Mouse (Mus musculus) liver, embryonic 14.5 days (tissue): Measurements from ENCODE around the gene Trio. TPM values are rescaled to one million over a fixed set of nuclear protein-coding genes. Genes with fewer than 3 reads are reported as not detected.

Source experiments
- ATAC-seq: fragments of 200-750 bp; cut with Nextera tagmentation; 2 replicates; pipeline ENCODE4 v1.8.0; 2017; ENCODE audit warnings: moderate number of reproducible peaks, mild to moderate bottlenecking, moderate library complexity; ENCODE audit not compliant: insufficient read depth
- DNase-seq, 3 experiments: peaks; one replicate each; pipeline ENCODE4 v3.0.0-alpha.2; 2012 to 2013; ENCODE audit warnings: low read depth in 3 of 3, low spot score in 3 of 3
- H3K27ac ChIP-seq: fragments of 300-500 bp; sonication (generic); 2 replicates; pipeline ENCODE4 v1.5.1; 2014; ENCODE audit warnings: moderate library complexity, mild to moderate bottlenecking, control low read depth, inconsistent platforms
- H3K27me3 ChIP-seq: fragments of 300-500 bp; sonication (generic); 2 replicates; pipeline ENCODE4 v1.6.1; 2014; ENCODE audit warnings: mild to moderate bottlenecking, low read length, moderate library complexity; ENCODE audit not compliant: control insufficient read depth, insufficient read depth
- H3K36me3 ChIP-seq: fragments of 300-500 bp; sonication (generic); replicated peaks from 2 replicates; pipeline ENCODE4 v1.6.1; 2014; ENCODE audit warnings: low read depth; ENCODE audit not compliant: control insufficient read depth, insufficient read depth
- H3K4me1 ChIP-seq, 2 experiments: fragments of 200-500 bp in 1 of 2; fragments of 300-500 bp in 1 of 2; sonication (generic) in 1 of 2; replicated peaks; 2 replicates each; pipeline ENCODE4 v1.6.1; 2012 to 2014; ENCODE audit warnings: antibody characterized with exemption in 1 of 2, inconsistent platforms in 1 of 2, low read length in 1 of 2; ENCODE audit not compliant: control insufficient read depth in 2 of 2, insufficient read depth in 2 of 2
- H3K4me2 ChIP-seq: fragments of 300-500 bp; sonication (generic); 2 replicates; pipeline ENCODE4 v1.6.1; 2014; ENCODE audit warnings: low read depth, mild to moderate bottlenecking, control low read depth, moderate library complexity
- H3K4me3 ChIP-seq, 2 experiments: fragments of 200-500 bp in 1 of 2; fragments of 300-500 bp in 1 of 2; sonication (generic) in 1 of 2; 2 replicates each; pipeline ENCODE4 v1.5.1; 2012 to 2014; ENCODE audit warnings: low read depth in 2 of 2, low read length in 2 of 2, mild to moderate bottlenecking in 2 of 2, control low read depth in 1 of 2, inconsistent platforms in 1 of 2, moderate library complexity in 1 of 2; ENCODE audit not compliant: insufficient read depth in 1 of 2
- H3K9ac ChIP-seq: fragments of 300-500 bp; sonication (generic); replicated peaks from 2 replicates; pipeline ENCODE4 v1.6.1; 2014; ENCODE audit warnings: mild to moderate bottlenecking, control low read depth, moderate library complexity
- H3K9me3 ChIP-seq: fragments of 300-500 bp; sonication (generic); 2 replicates; pipeline ENCODE4 v1.6.1; 2016; ENCODE audit warnings: low read length, mixed read lengths; ENCODE audit not compliant: control insufficient read depth
- CTCF ChIP-seq: IDR thresholded peaks from 2 replicates; pipeline ENCODE4 v1.5.1; 2016; ENCODE audit warnings: antibody characterized with exemption, low read depth, control low read depth
- EP300 ChIP-seq: IDR thresholded peaks from 2 replicates; pipeline ENCODE4 v1.6.1; 2016; ENCODE audit warnings: antibody characterized with exemption, low read depth
- WGBS: fragments of 180-500 bp; shearing (Covaris S2); extraction: QIAGEN DNeasy Blood & Tissue Kit; methylation state at CpG from one replicate; pipeline ENCODE4 v1.1.7; 2014; ENCODE audit not compliant: insufficient replicate concordance; 5-methylcytosine and 5-hydroxymethylcytosine counted together
- polyA plus RNA-seq, 2 experiments: library from polyadenylated mRNA; depleted of rRNA in 1 of 2; stranded (reverse) in 1 of 2; unstranded in 1 of 2; fragments of >200 nt; fragmentation: Nextera tagmentation in 1 of 2; extraction: Ambion mirVana in 1 of 2; gene quantifications; 2 replicates each; pipeline versions ENCODE4 v1.2.1 to v1.2.3; 2012 to 2014

Gene Trio
- polyA plus RNA-seq, 2 experiments = 2.6 to 6.0 TPM

- Histone ChIP-seq H3K9ac (no peak overlapping the region), H3K4me2 (peak overlapping the region; percentile 31; the same call in 1 of the 2 replicates), H3K4me3 (peak overlapping the region in 1 of 2 experiments; percentile 19; a peak in 1 of 4 replicates), H3K4me1 (peaks cover 0 to 15% of the 10 kb centered on the region in 2 experiments; a peak in 2 of 4 replicates), H3K27me3 (no peaks in the 10 kb centered on the region), H3K9me3 (no peaks in the 10 kb centered on the region), H3K36me3 (no peaks in the 10 kb centered on the region), H3K27ac (peak overlapping the region; percentile 15; the same call in 1 of the 2 replicates)
- no peak for ATAC-seq
- TF ChIP-seq CTCF = 0 out of 2 replicates have a peak, but pooled peaks have one; percentile 25
- no peak for TF ChIP-seq EP300
- 6% methylated on average over 12 of the region's 12 CpGs for WGBS
- no peak for DNase-seq
Measured at GRCm38 (mm10) chr15:27783541-27784125, 242.0 kb downstream of the Trio start.

- no peak for DNase-seq
- H3K9ac ChIP-seq = no peak overlapping the region
- H3K4me1 ChIP-seq = peaks cover 0 to 15% of the 10 kb centered on the region in 2 experiments; a peak in 2 of 4 replicates
- no peak overlapping the region for H3K27ac ChIP-seq
- no peak overlapping the region for H3K4me3 ChIP-seq
- no peak for TF ChIP-seq CTCF
- TF ChIP-seq EP300 = no peak
- ATAC-seq = no peak
- H3K9me3 ChIP-seq = no peaks in the 10 kb centered on the region
- 13% methylated on average over 8 of the region's 8 CpGs for WGBS
- H3K27me3 ChIP-seq = no peaks in the 10 kb centered on the region
- no peaks in the 10 kb centered on the region for H3K36me3 ChIP-seq
- H3K4me2 ChIP-seq = peak overlapping the region; percentile 31; the same call in 1 of the 2 replicates
Measured at GRCm38 (mm10) chr15:27783092-27783491, 242.6 kb downstream of the Trio start.

- no peak for DNase-seq
- peaks cover 0 to 15% of the 10 kb centered on the region in 2 experiments; a peak in 2 of 4 replicates for H3K4me1 ChIP-seq
- WGBS = 34% methylated on average over 15 of the region's 15 CpGs
Measured at GRCm38 (mm10) chr15:27782383-27783036, 243.1 kb downstream of the Trio start.

GRCm38 (mm10) chr15:27779827-27780226 is 245.8 kb downstream of the Trio start:
- H3K9me3 ChIP-seq = no peaks in the 10 kb centered on the region
- H3K4me1 ChIP-seq = peaks cover 0 to 11% of the 10 kb centered on the region in 2 experiments; a peak in 2 of 4 replicates
- no peak overlapping the region for H3K27ac ChIP-seq
- DNase-seq (no peak), ATAC-seq (no peak)
- H3K9ac ChIP-seq = no peak overlapping the region
- TF ChIP-seq EP300 (no peak), CTCF (no peak)
- no peaks in the 10 kb centered on the region for H3K36me3 ChIP-seq
- WGBS = 66% methylated on average over 10 of the region's 10 CpGs
- no peaks in the 10 kb centered on the region for H3K27me3 ChIP-seq
- H3K4me2 ChIP-seq = no peak overlapping the region
- no peak overlapping the region for H3K4me3 ChIP-seq

More at GRCm38 (mm10) chr15:27782383-27783036, 243.1 kb downstream of the Trio start:
- Histone ChIP-seq H3K4me2 (no peak overlapping the region), H3K4me3 (no peak overlapping the region), H3K27me3 (no peaks in the 10 kb centered on the region), H3K9me3 (no peaks in the 10 kb centered on the region), H3K9ac (no peak overlapping the region), H3K36me3 (no peaks in the 10 kb centered on the region), H3K27ac (no peak overlapping the region)
- TF ChIP-seq CTCF (no peak), EP300 (no peak)
- peak; percentile 26; the same call in 1 of the 2 replicates for ATAC-seq

GRCm38 (mm10) chr15:27779398-27779797 is 246.2 kb downstream of the Trio start:
- H3K4me2 ChIP-seq = no peak overlapping the region
- no peaks in the 10 kb centered on the region for H3K36me3 ChIP-seq
- no peak overlapping the region for H3K27ac ChIP-seq
- TF ChIP-seq CTCF = no peak
- TF ChIP-seq EP300 = no peak
- no peaks in the 10 kb centered on the region for H3K9me3 ChIP-seq
- ATAC-seq = no peak
- WGBS = 64% methylated on average over 11 of the region's 11 CpGs
- H3K4me3 ChIP-seq = no peak overlapping the region
- DNase-seq = no peak
- H3K4me1 ChIP-seq = peaks cover 0 to 9% of the 10 kb centered on the region in 2 experiments; a peak in 2 of 4 replicates
- H3K9ac ChIP-seq = no peak overlapping the region
- H3K27me3 ChIP-seq = no peaks in the 10 kb centered on the region
